Mouse (Mus musculus) midbrain, embryonic 10.5 days (tissue): Measurements from ENCODE around the gene Klf5. TPM values are rescaled to one million over a fixed set of nuclear protein-coding genes. Genes with fewer than 3 reads are reported as not detected.

Experiments used
- DNase-seq: peaks from one replicate; pipeline ENCODE4 v3.0.0-alpha.2; 2017; ENCODE audit warnings: low spot score
- H3K27ac ChIP-seq: fragments of 300-500 bp; sonication (generic); replicated peaks from 2 replicates; pipeline ENCODE4 v1.5.1; 2016; ENCODE audit warnings: mild to moderate bottlenecking
- H3K27me3 ChIP-seq: fragments of 300-500 bp; sonication (generic); 2 replicates; pipeline ENCODE4 v1.6.1; 2016; ENCODE audit warnings: low read depth, mild to moderate bottlenecking; ENCODE audit not compliant: poor library complexity, severe bottlenecking
- H3K36me3 ChIP-seq: fragments of 300-500 bp; sonication (generic); 2 replicates; pipeline ENCODE4 v1.6.1; 2016; ENCODE audit warnings: mild to moderate bottlenecking, moderate library complexity
- H3K4me1 ChIP-seq: fragments of 300-500 bp; sonication (generic); 2 replicates; pipeline ENCODE4 v1.6.1; 2016
- H3K4me3 ChIP-seq: fragments of 300-500 bp; sonication (generic); 2 replicates; pipeline ENCODE4 v1.5.1; 2016; ENCODE audit warnings: mild to moderate bottlenecking, moderate library complexity
- H3K9me3 ChIP-seq: fragments of 300-500 bp; sonication (generic); replicated peaks from 2 replicates; pipeline ENCODE4 v1.6.1; 2016; ENCODE audit warnings: mild to moderate bottlenecking
- WGBS: fragments of 180-500 bp; shearing (Covaris S2); methylation state at CpG from one replicate; pipeline ENCODE4 v1.1.7; 2016; 5-methylcytosine and 5-hydroxymethylcytosine counted together
- polyA plus RNA-seq: library from polyadenylated mRNA; unstranded; fragments of >200 nt; fragmentation: Nextera tagmentation; extraction: Ambion mirVana; gene quantifications from 2 replicates; pipeline ENCODE4 v1.2.1, GENCODE M21; 2016

Gene Klf5
- polyA plus RNA-seq, 1 experiment from 2014 or later, result 2.3 TPM

DNA sequence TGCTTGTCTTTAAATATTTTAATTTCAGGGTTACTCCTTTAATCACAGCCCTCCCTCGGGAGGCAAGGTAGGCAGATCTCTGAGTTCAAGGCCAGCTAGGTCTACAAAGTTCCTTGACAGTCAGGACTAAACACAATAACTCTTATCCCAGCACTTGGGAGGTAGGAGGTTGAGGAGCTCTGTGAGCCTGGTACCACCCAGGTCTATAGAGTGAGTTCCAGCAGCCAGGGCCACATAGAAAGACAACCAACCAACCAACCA, 57.0 kb downstream of the Klf5 start:
- Histone ChIP-seq H3K27me3 (no peaks in the 10 kb centered on the region), H3K4me1 (no peaks in the 10 kb centered on the region), H3K36me3 (no peaks in the 10 kb centered on the region), H3K27ac (no peak overlapping the region), H3K9me3 (no peaks in the 10 kb centered on the region), H3K4me3 (no peak overlapping the region)
- DNase-seq, result no peak
- 86% methylated on average over 1 of the region's 1 CpGs for WGBS

DNA sequence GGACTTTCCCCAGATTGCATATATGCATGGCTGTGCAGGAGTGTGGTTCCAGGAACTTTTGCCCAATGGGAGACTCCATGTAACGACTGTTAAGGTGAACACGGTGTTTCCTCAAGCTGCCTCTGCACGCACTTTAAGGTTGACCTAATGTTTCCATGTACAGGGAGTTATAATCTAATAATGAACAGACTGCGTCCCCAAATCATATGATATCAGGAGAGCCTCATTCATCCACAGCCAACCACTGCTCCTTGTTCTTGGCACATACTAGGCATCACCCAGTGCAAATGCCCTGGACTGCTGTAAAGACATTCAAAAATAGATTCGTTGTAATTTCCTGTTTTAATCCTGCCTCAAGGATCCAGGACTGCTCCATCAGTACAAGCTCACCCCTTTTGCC, 64.5 kb downstream of the Klf5 start:
- no peaks in the 10 kb centered on the region for H3K36me3 ChIP-seq
- no peak for DNase-seq
- peaks cover 31% of the 10 kb centered on the region for H3K27me3 ChIP-seq
- peaks cover 24% of the 10 kb centered on the region for H3K4me1 ChIP-seq
- H3K27ac ChIP-seq, result no peak overlapping the region
- no peak overlapping the region for H3K4me3 ChIP-seq
- 94% methylated on average over 5 of the region's 5 CpGs for whole genome bisulfite sequencing
- no peaks in the 10 kb centered on the region for H3K9me3 ChIP-seq

DNA sequence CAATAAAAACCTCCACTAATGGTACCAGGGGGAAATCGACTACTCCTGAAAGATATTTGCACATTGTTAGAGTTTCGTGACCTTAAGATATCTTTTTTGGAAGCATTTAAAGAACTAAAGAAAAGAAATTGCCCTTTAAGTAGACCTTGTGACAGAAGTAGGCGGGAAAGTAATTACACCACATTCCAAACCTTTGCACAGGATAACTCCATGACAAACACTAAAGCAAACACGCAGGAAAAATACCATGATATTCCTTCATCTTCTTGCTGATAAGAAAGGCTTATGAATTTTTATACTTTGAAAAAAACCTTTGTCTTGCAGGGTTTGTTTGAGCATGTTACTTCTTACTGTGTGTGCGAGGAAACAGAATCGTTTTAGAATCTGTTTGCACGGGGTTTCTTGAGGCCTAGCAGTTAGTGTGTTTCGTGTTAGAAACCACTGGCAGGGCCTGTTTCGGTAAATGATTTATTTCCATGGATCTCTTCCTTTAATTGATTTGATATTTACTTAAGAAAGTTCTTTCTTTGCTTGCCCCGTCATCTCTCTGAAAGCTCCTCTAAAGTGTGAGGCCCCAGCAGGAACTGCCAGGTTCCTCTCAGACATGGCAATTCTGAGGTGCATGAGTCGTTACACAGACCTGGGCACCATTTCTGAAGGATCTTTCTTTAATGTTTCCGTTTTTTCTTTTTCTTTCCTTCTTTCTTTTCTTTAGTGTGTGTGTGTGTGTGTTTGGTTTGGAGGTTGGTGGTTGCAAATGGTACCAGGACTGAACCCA, 65.7 kb downstream of the Klf5 start:
- no peak overlapping the region for H3K27ac ChIP-seq
- H3K4me1 ChIP-seq, result peaks cover 27% of the 10 kb centered on the region
- H3K9me3 ChIP-seq, result no peaks in the 10 kb centered on the region
- no peaks in the 10 kb centered on the region for H3K36me3 ChIP-seq
- H3K4me3 ChIP-seq, result no peak overlapping the region
- peaks cover 41% of the 10 kb centered on the region for H3K27me3 ChIP-seq
- 76% methylated on average over 12 of the region's 12 CpGs for WGBS
- no peak for DNase-seq

Other genes with a start within 250 kb of the Klf5 start
- 19.9 and 22.6 TPM in 2 replicates for gene Pibf1, start 199.3 kb upstream of the Klf5 start, polyA plus RNA-seq
- gene Dis3, start 198.9 kb upstream of the Klf5 start, polyA plus RNA-seq, result 37.1 and 37.8 TPM in 2 replicates